Mouse (Mus musculus): ENCODE results near the gene Stac2. TPM values are rescaled to one million over a fixed set of nuclear protein-coding genes. Genes with fewer than 3 reads are reported as not detected.

Stac2 gene
- polyA plus RNA-seq, 1 experiment from 2014 or later, result 0.35 TPM

DNA sequence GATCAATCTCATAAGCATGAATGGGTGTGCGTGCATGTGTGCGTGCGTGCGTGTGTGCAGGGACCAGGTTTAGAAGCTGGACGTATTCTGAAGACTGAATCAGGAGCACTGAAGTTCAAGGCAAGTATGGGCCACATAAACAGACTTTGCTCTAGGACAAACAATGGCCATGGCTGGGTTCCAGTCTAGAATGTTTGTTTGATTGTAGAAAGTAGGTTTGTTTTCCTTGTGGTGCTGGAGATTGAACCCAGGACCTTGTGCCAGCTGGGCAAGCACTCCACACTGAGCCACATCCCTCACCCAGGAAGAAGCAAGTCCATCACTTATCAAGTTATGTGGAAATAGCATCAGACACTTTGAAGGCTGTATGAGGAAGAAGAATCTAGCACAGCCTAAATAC is 37.1 kb downstream of the Stac2 start:
- DNase-seq (ENCODE audit: low spot score) (no peak), ATAC-seq (replicated peaks; ENCODE audit: low FRiP score, low TSS enrichment, low read depth) (no peak)
- 92% methylated on average over 5 of the region's 5 CpGs for WGBS
- no peak overlapping the region for H3K27ac ChIP-seq (ENCODE audit: low read depth)
- H3K4me1 ChIP-seq (replicated peaks; ENCODE audit: control insufficient read depth, insufficient read depth, low read length), result peaks cover 12% of the 10 kb centered on the region
- no peaks in the 10 kb centered on the region for H3K9me3 ChIP-seq (ENCODE audit: control insufficient read depth, low read length)
- H3K27me3 ChIP-seq (replicated peaks; ENCODE audit: control insufficient read depth, insufficient read depth, low read length), result no peaks in the 10 kb centered on the region
- H3K36me3 ChIP-seq (ENCODE audit: control insufficient read depth, insufficient read depth, low read length), result peaks cover 20% of the 10 kb centered on the region; the same call in 1 of the 2 replicates
- no peak overlapping the region for H3K4me3 ChIP-seq (ENCODE audit: low read depth, low read length)
- H3K4me2 ChIP-seq (ENCODE audit: low read length), result no peak overlapping the region
- no peak overlapping the region for H3K9ac ChIP-seq (ENCODE audit: low read length)

DNA sequence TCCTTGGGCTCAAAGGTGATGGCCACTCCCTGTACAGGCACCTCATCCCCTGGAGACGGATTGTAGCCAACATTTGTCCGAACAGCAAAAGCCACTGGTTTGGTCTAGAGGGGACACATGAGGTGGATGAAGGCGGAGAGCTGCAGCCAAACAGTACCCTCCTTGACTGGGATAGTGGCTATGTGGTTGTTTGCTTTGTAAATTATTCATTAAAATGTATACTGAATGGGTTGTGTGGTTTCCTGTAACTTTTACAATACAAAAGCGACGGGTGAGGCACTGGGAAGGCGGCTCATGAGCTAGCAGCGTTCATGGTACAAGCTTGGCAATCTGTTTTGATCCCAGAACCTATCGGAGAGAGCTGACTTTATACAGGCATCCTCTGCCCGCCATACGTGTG is 40.4 kb downstream of the Stac2 start:
- WGBS, result 82% methylated on average over 10 of the region's 10 CpGs
- Histone ChIP-seq H3K36me3 (ENCODE audit: control insufficient read depth, insufficient read depth, low read length) (peaks cover 32% of the 10 kb centered on the region), H3K4me1 (replicated peaks; ENCODE audit: control insufficient read depth, insufficient read depth, low read length) (no peaks in the 10 kb centered on the region), H3K4me3 (ENCODE audit: low read depth, low read length) (no peak overlapping the region), H3K9me3 (ENCODE audit: control insufficient read depth, low read length) (no peaks in the 10 kb centered on the region), H3K4me2 (ENCODE audit: low read length) (no peak overlapping the region), H3K9ac (ENCODE audit: low read length) (no peak overlapping the region), H3K27ac (ENCODE audit: low read depth) (no peak overlapping the region), H3K27me3 (replicated peaks; ENCODE audit: control insufficient read depth, insufficient read depth, low read length) (no peaks in the 10 kb centered on the region)
- no peak for ATAC-seq (replicated peaks; ENCODE audit: low FRiP score, low TSS enrichment, low read depth)
- no peak for DNase-seq (ENCODE audit: low spot score)

DNA sequence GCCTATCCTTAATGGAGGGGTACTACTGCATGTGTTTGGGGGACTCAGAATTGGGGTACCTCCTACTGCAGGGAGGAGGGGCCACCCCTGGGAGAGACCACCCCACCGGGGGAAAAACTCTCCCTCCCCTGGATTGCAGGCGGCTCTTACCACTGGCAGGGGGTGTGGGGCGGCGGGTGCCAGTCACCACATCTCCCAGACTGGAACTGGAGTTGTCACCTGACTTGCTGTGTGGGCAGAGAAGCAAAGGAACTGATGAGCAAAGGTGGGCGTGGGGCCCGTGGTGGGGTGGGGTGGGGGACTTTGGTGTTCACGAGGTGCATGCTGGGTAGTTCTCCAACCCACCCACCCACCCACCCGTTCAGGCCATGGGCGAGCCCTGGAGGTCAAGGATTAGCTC is 41.5 kb downstream of the Stac2 start:
- WGBS, result 49% methylated on average over 6 of the region's 9 CpGs
- Histone ChIP-seq H3K9me3 (ENCODE audit: control insufficient read depth, low read length) (no peaks in the 10 kb centered on the region), H3K9ac (ENCODE audit: low read length) (no peak overlapping the region), H3K27me3 (replicated peaks; ENCODE audit: control insufficient read depth, insufficient read depth, low read length) (no peaks in the 10 kb centered on the region), H3K27ac (ENCODE audit: low read depth) (no peak overlapping the region), H3K36me3 (ENCODE audit: control insufficient read depth, insufficient read depth, low read length) (peaks cover 35% of the 10 kb centered on the region), H3K4me1 (replicated peaks; ENCODE audit: control insufficient read depth, insufficient read depth, low read length) (no peaks in the 10 kb centered on the region), H3K4me3 (ENCODE audit: low read depth, low read length) (no peak overlapping the region), H3K4me2 (ENCODE audit: low read length) (no peak overlapping the region)
- DNase-seq (ENCODE audit: low spot score) (no peak), ATAC-seq (replicated peaks; ENCODE audit: low FRiP score, low TSS enrichment, low read depth) (no peak)

DNA sequence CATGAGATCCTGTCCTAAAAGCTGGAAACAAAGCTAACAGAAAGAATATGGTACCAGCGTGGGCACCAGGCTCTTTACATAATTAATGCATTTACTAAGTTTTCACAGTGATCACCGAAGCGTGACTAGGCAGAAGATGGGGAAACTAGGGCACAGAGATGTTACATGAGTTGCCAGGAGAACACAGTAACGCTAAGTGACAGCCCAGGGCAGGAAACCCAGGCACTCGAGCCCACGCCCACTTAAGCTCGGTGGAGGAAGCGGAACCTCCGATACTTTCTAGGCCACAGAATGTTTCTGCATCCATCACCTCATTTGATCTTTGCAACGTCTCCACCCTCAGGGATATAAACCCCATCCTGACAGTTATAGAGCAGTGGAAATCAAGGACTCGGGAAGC is 45.2 kb downstream of the Stac2 start:
- DNase-seq (ENCODE audit: low spot score) (no peak), ATAC-seq (replicated peaks; ENCODE audit: low FRiP score, low TSS enrichment, low read depth) (no peak)
- Histone ChIP-seq H3K4me2 (ENCODE audit: low read length) (no peak overlapping the region), H3K27ac (ENCODE audit: low read depth) (no peak overlapping the region), H3K36me3 (ENCODE audit: control insufficient read depth, insufficient read depth, low read length) (peaks cover 30% of the 10 kb centered on the region), H3K4me1 (replicated peaks; ENCODE audit: control insufficient read depth, insufficient read depth, low read length) (no peaks in the 10 kb centered on the region), H3K9me3 (ENCODE audit: control insufficient read depth, low read length) (no peaks in the 10 kb centered on the region), H3K27me3 (replicated peaks; ENCODE audit: control insufficient read depth, insufficient read depth, low read length) (no peaks in the 10 kb centered on the region), H3K4me3 (ENCODE audit: low read depth, low read length) (no peak overlapping the region), H3K9ac (ENCODE audit: low read length) (no peak overlapping the region)
- WGBS, result 83% methylated on average over 11 of the region's 11 CpGs

DNA sequence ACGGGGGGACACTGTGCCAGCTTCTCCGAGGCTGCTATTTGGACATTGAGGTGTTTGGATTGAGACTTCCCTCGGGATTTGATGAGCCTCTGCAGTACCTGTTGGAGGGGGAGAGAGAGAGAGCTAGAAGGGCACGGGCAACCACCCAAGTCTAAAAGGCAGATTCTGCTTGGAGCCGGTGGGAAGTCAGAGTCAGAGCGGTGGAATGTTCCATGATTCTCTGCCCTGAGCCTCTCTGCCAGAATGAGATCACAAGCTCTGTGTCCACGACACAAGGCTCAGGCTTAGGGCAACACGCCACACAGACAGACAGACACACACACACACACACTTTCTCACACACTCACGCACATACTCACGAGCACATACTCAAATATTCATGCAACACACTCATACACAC is 47.6 kb downstream of the Stac2 start:
- H3K36me3 ChIP-seq (ENCODE audit: control insufficient read depth, insufficient read depth, low read length), result peaks cover 32% of the 10 kb centered on the region
- H3K9ac ChIP-seq (ENCODE audit: low read length), result no peak overlapping the region
- no peak overlapping the region for H3K27ac ChIP-seq (ENCODE audit: low read depth)
- no peak for ATAC-seq (replicated peaks; ENCODE audit: low FRiP score, low TSS enrichment, low read depth)
- no peak overlapping the region for H3K4me2 ChIP-seq (ENCODE audit: low read length)
- WGBS, result 86% methylated on average over 10 of the region's 10 CpGs
- H3K4me3 ChIP-seq (ENCODE audit: low read depth, low read length), result no peak overlapping the region
- no peaks in the 10 kb centered on the region for H3K4me1 ChIP-seq (replicated peaks; ENCODE audit: control insufficient read depth, insufficient read depth, low read length)
- H3K27me3 ChIP-seq (replicated peaks; ENCODE audit: control insufficient read depth, insufficient read depth, low read length), result 0 out of 2 replicates have a peak, but pooled peaks cover 14% of the 10 kb centered on the region
- DNase-seq (ENCODE audit: low spot score), result no peak
- H3K9me3 ChIP-seq (ENCODE audit: control insufficient read depth, low read length), result no peaks in the 10 kb centered on the region

DNA sequence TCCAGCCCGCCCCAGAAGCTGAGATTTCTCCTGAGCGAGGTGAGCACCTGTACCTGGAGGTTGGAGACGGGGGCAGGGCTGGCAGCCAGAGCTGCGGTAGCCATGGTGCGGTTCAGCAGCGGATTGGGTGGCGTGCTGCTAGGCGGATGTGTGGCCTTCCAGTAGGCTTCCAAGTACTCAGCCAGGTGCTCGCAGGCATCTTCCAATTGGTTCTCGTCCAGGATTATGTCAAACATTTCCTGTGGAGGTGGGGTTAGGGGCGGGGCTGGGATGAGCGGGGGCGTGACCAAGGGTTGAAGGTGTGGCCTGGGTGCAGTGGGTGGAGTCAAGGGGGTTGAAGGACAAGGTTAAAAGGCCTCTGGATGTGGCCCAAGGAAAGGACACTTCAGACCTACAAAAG is 48.2 kb downstream of the Stac2 start:
- ATAC-seq (replicated peaks; ENCODE audit: low FRiP score, low TSS enrichment, low read depth) (peak; percentile 28; the same call in 1 of the 2 replicates), DNase-seq (ENCODE audit: low spot score) (no peak)
- H3K4me1 ChIP-seq (replicated peaks; ENCODE audit: control insufficient read depth, insufficient read depth, low read length), result no peaks in the 10 kb centered on the region
- peaks cover 32% of the 10 kb centered on the region for H3K36me3 ChIP-seq (ENCODE audit: control insufficient read depth, insufficient read depth, low read length)
- peaks cover 16% of the 10 kb centered on the region; the same call in 1 of the 2 replicates for H3K27me3 ChIP-seq (replicated peaks; ENCODE audit: control insufficient read depth, insufficient read depth, low read length)
- H3K9me3 ChIP-seq (ENCODE audit: control insufficient read depth, low read length), result no peaks in the 10 kb centered on the region
- no peak overlapping the region for H3K27ac ChIP-seq (ENCODE audit: low read depth)
- H3K4me2 ChIP-seq (ENCODE audit: low read length), result no peak overlapping the region
- no peak overlapping the region for H3K9ac ChIP-seq (ENCODE audit: low read length)
- WGBS, result 45% methylated on average over 13 of the region's 13 CpGs
- H3K4me3 ChIP-seq (ENCODE audit: low read depth, low read length), result no peak overlapping the region

DNA sequence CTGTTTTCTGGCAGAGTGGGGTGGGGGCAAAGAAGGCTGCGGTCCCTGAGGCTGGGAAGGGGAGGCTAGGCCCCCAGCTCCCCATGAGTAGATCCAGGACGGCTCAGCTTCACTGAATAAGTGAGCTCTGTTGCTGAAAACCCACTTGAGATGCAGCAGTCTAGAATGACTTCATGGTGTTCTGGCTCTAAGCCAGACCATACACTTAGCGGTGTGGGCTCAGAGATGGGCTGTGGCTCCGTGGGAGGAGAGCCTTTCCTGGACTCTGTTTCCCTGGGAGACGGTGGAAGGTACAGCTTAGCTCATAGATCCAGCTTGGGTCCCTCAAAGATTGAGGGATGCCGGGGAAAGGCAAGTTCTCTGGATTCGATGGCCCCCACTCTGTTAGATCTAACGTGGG is 49.1 kb downstream of the Stac2 start:
- Histone ChIP-seq H3K27me3 (replicated peaks; ENCODE audit: control insufficient read depth, insufficient read depth, low read length) (peaks cover 16% of the 10 kb centered on the region; the same call in 1 of the 2 replicates), H3K9me3 (ENCODE audit: control insufficient read depth, low read length) (no peaks in the 10 kb centered on the region), H3K36me3 (ENCODE audit: control insufficient read depth, insufficient read depth, low read length) (peaks cover 25% of the 10 kb centered on the region), H3K9ac (ENCODE audit: low read length) (no peak overlapping the region), H3K27ac (ENCODE audit: low read depth) (no peak overlapping the region), H3K4me3 (ENCODE audit: low read depth, low read length) (no peak overlapping the region), H3K4me2 (ENCODE audit: low read length) (no peak overlapping the region), H3K4me1 (replicated peaks; ENCODE audit: control insufficient read depth, insufficient read depth, low read length) (no peaks in the 10 kb centered on the region)
- DNase-seq (ENCODE audit: low spot score), result no peak
- no peak for ATAC-seq (replicated peaks; ENCODE audit: low FRiP score, low TSS enrichment, low read depth)
- 66% methylated on average over 8 of the region's 8 CpGs for WGBS

DNA sequence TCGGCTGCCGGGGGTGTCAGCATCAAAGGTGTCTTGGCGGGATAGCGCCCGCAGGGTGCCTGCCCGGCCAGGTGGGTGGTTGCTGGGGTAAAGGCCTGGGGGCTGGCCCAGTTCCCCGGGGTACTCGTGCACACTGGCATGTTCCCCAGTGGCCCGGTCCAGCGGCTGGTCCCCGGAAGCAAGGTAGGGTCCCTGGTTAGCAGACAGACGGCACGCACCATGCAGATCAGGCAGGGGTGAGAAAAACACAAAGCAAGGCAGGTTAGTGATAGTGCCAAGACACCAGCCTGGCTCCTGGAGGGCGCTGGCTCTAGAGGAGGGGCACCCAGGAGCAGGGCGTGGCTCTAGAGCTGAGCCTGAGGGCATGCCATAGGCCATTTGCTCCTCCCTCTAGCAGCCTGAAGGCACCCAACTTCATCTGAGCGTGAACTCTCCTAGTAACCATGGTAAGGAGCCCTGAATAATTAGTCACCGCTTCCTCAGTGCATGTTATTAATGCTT is 50.0 kb downstream of the Stac2 start:
- no peak for DNase-seq (ENCODE audit: low spot score)
- no peaks in the 10 kb centered on the region for H3K9me3 ChIP-seq (ENCODE audit: control insufficient read depth, low read length)
- H3K27ac ChIP-seq (ENCODE audit: low read depth), result no peak overlapping the region
- no peak overlapping the region for H3K9ac ChIP-seq (ENCODE audit: low read length)
- H3K4me2 ChIP-seq (ENCODE audit: low read length), result peak overlapping the region; percentile 32; the same call in 1 of the 2 replicates
- H3K36me3 ChIP-seq (ENCODE audit: control insufficient read depth, insufficient read depth, low read length), result peaks cover 23% of the 10 kb centered on the region
- H3K27me3 ChIP-seq (replicated peaks; ENCODE audit: control insufficient read depth, insufficient read depth, low read length), result peaks cover 16% of the 10 kb centered on the region; the same call in 1 of the 2 replicates
- no peaks in the 10 kb centered on the region for H3K4me1 ChIP-seq (replicated peaks; ENCODE audit: control insufficient read depth, insufficient read depth, low read length)
- ATAC-seq (replicated peaks; ENCODE audit: low FRiP score, low TSS enrichment, low read depth), result no peak
- 48% methylated on average over 17 of the region's 17 CpGs for WGBS
- no peak overlapping the region for H3K4me3 ChIP-seq (ENCODE audit: low read depth, low read length)

DNA sequence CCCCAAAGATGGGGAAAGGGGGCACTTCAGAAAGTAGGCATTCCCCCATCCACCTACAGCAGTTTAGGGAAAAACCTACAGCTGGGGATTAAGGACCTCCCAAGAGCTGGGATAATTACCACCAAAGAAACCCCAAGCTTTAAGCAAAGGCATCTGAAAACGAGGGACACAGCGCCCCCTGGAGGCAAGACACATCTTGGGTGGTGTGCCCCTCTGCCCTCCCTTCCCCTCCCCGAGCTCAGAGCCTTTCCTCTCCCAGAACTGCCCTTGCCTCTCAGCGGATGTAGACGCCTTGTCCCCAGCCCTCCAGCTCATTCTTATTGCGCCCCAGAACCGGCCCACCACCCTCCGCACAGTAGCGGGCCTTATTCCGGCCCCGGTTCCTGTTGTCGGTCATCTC is 50.6 kb downstream of the Stac2 start:
- Histone ChIP-seq H3K4me1 (replicated peaks; ENCODE audit: control insufficient read depth, insufficient read depth, low read length) (no peaks in the 10 kb centered on the region), H3K27me3 (replicated peaks; ENCODE audit: control insufficient read depth, insufficient read depth, low read length) (peaks cover 16% of the 10 kb centered on the region; the same call in 1 of the 2 replicates), H3K9me3 (ENCODE audit: control insufficient read depth, low read length) (no peaks in the 10 kb centered on the region), H3K9ac (ENCODE audit: low read length) (no peak overlapping the region), H3K4me3 (ENCODE audit: low read depth, low read length) (no peak overlapping the region; the same call in 1 of the 2 replicates), H3K4me2 (ENCODE audit: low read length) (peak overlapping the region; percentile 32; the same call in 1 of the 2 replicates), H3K36me3 (ENCODE audit: control insufficient read depth, insufficient read depth, low read length) (peaks cover 20% of the 10 kb centered on the region), H3K27ac (ENCODE audit: low read depth) (no peak overlapping the region)
- ATAC-seq (replicated peaks; ENCODE audit: low FRiP score, low TSS enrichment, low read depth) (no peak), DNase-seq (ENCODE audit: low spot score) (peak; percentile 89)
- WGBS, result 15% methylated on average over 12 of the region's 12 CpGs
